Mouse (Mus musculus) CH12.LX (cell line): ENCODE data around the gene Gria4.

Source experiments
- CTCF ChIP-seq, 2 experiments: IDR thresholded peaks in 1 of 2; conservative IDR thresholded peaks in 1 of 2; 2 replicates each; pipeline ENCODE4 v1.5.1; 2011 to 2012; ENCODE audit warnings: low read depth in 2 of 2, low read length in 2 of 2, improper control_type of control experiment in 1 of 2, inconsistent platforms in 1 of 2, mild to moderate bottlenecking in 1 of 2, moderate library complexity in 1 of 2
- EP300 ChIP-seq: IDR thresholded peaks from 2 replicates; pipeline ENCODE4 v1.6.1; 2011; ENCODE audit warnings: low read length, improper control_type of control experiment
- KAT2A ChIP-seq: IDR thresholded peaks from 2 replicates; pipeline ENCODE4 v1.6.1; 2012; ENCODE audit warnings: low read length, improper control_type of control experiment, inconsistent platforms; ENCODE audit not compliant: insufficient replicate concordance
- MAFK ChIP-seq: IDR thresholded peaks from 2 replicates; pipeline ENCODE4 v1.6.1; 2011; ENCODE audit warnings: low read length, improper control_type of control experiment; ENCODE audit not compliant: insufficient replicate concordance
- NELFE ChIP-seq: IDR thresholded peaks from 2 replicates; pipeline ENCODE4 v1.6.1; 2011; ENCODE audit warnings: low read depth, low read length, improper control_type of control experiment
- POLR2A ChIP-seq: IDR thresholded peaks from 2 replicates; pipeline ENCODE4 v1.6.1; 2011; ENCODE audit warnings: low read depth, mild to moderate bottlenecking, improper control_type of control experiment, low read length

DNA sequence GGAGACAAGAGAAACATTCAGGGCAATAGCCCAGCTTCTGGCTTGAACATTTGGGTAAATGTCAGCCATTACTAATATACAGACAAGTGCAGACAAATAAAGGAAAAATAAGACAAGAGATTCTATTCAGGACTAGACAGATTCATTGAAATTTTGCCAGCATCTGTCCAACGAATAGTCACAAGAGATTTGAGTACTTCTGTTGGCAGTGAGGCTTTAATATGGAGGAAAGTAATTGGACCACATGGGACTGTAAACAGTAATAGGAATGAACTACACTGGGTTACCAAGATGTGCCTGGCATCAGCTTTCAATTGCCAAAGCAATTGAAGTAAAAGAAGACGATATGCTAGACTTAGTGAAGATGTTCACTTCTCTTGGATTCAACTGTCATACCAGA lies 81.9 kb downstream of the Gria4 start:
- TF ChIP-seq NELFE = no peak
- no peak for TF ChIP-seq CTCF (conservative IDR thresholded peaks at IDR 0.05 in 1 of 2, IDR thresholded peaks at IDR 0.05 in 1 of 2; ENCODE audit: low read depth in 2 of 2, low read length in 2 of 2)
- no peak for TF ChIP-seq KAT2A
- TF ChIP-seq POLR2A = no peak
- TF ChIP-seq EP300 = no peak
- TF ChIP-seq MAFK = no peak
